Mouse (Mus musculus) ES-E14 (cell line): Measurements from ENCODE around the gene Trim28.

Experiments used
- CHD2 ChIP-seq: IDR thresholded peaks from 2 replicates; pipeline ENCODE4 v1.6.1; 2014; ENCODE audit warnings: mild to moderate bottlenecking, low read depth, low read length, inconsistent platforms
- ZNF384 ChIP-seq: IDR thresholded peaks from 2 replicates; pipeline ENCODE4 v1.6.1; 2012; ENCODE audit warnings: low read depth, low read length, inconsistent platforms

- 0 out of 2 replicates have a peak, but pooled peaks have one; percentile 44 for TF ChIP-seq CHD2
- no peak for TF ChIP-seq ZNF384
These were observed 35.4 kb downstream of the Trim28 start, which contains the start of gene Chmp2a for GRCm38 (mm10) chr7:13034148-13034977.
